Mouse (Mus musculus) cerebellum, adult 2 months (tissue): Measurements from ENCODE around the gene AC124502.3. TPM values are rescaled to one million over a fixed set of nuclear protein-coding genes. Genes with fewer than 3 reads are reported as not detected.

ENCODE experiments used
- DNase-seq, 2 experiments: peaks; one replicate each; pipeline ENCODE4 v3.0.0; 2021
- H3K27ac ChIP-seq: fragments of 200-500 bp; 2 replicates; pipeline ENCODE4 v1.5.1; 2012; ENCODE audit warnings: low read length, control low read depth, inconsistent platforms; ENCODE audit not compliant: insufficient read depth
- H3K27me3 ChIP-seq: fragments of 200-500 bp; 2 replicates; pipeline ENCODE4 v1.6.1; 2012; ENCODE audit warnings: inconsistent platforms, mild to moderate bottlenecking, low read length, moderate library complexity; ENCODE audit not compliant: control insufficient read depth, insufficient read depth
- H3K4me1 ChIP-seq: fragments of 200-500 bp; 2 replicates; pipeline ENCODE4 v1.6.1; 2011; ENCODE audit warnings: low read length; ENCODE audit not compliant: control insufficient read depth, insufficient read depth
- H3K4me3 ChIP-seq: fragments of 200-500 bp; replicated peaks from 2 replicates; pipeline ENCODE3; 2011; ENCODE audit warnings: mild to moderate bottlenecking, low read depth, low read length, control low read depth; ENCODE audit not compliant: insufficient read depth
- CTCF ChIP-seq: fragments of 200-500 bp; IDR thresholded peaks from 2 replicates; pipeline ENCODE4 v1.5.1; 2011; ENCODE audit warnings: low read depth, mild to moderate bottlenecking, control low read depth, low read length, moderate library complexity, borderline replicate concordance; ENCODE audit not compliant: insufficient read depth
- POLR2A ChIP-seq: fragments of 200-500 bp; IDR thresholded peaks from 2 replicates; pipeline ENCODE4 v1.6.1; 2011; ENCODE audit warnings: low read length, control low read depth, borderline replicate concordance; ENCODE audit not compliant: insufficient read depth
- WGBS: fragments of 180-500 bp; shearing (Covaris S2); methylation state at CpG from one replicate; pipeline ENCODE4 v1.1.7; 2018; 5-methylcytosine and 5-hydroxymethylcytosine counted together
- polyA plus RNA-seq: library from polyadenylated mRNA; depleted of rRNA; stranded (reverse); fragments of >200 nt; gene quantifications from 2 replicates; pipeline ENCODE4 v1.2.3, GENCODE M21; 2012

Gene AC124502.3
- polyA plus RNA-seq, 1 experiment, result 5.0 TPM

DNA sequence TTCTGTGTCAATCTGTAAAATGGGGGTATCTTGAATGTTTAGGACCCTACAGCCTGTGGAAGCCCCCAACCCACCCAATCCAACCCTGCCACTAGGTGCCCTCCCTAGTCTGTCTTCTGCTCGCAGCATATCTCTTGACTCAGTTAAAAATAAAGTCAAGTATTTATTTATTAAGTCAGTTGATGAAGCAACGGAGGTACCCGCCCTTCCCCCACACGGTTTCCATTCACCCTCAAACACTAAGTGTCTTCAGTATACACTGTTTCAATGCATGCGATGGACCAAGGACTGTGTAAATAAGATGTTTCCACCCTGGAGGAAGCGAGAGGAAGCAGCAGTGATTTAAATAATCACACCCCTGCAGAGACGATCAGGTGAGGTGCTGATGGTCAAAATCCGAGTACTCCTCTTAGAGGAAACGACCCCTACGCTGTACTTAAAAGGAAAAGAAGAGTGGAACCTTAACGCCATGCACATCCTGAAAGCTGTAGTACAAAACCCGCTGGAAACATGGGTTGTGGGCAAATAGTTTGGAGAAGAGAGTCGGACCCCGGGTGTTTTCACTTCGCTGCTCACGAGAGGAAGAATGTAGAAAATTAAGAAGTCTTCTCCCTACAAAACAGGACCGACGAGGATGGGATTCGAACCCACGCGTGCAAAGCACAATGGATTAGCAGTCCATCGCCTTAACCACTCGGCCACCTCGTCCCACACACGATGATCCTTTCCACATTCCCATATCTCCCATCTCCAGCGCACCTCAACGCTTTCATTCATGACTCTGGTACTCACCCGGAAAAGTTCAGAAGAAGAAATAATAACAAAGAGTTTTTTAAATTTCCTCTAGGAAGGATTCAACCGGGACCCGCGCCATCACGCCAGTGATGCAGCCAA lies 766 bp upstream of the AC124502.3 start:
- Histone ChIP-seq H3K4me3 (peak overlapping the region; percentile 92), H3K4me1 (0 out of 2 replicates have a peak, but pooled peaks cover 2% of the 10 kb centered on the region), H3K27ac (no peak overlapping the region), H3K27me3 (no peaks in the 10 kb centered on the region)
- WGBS, result 5% methylated on average over 32 of the region's 32 CpGs
- DNase-seq, result peak; percentile 89 to 96
- no peak for TF ChIP-seq POLR2A
- TF ChIP-seq CTCF, result no peak

DNA sequence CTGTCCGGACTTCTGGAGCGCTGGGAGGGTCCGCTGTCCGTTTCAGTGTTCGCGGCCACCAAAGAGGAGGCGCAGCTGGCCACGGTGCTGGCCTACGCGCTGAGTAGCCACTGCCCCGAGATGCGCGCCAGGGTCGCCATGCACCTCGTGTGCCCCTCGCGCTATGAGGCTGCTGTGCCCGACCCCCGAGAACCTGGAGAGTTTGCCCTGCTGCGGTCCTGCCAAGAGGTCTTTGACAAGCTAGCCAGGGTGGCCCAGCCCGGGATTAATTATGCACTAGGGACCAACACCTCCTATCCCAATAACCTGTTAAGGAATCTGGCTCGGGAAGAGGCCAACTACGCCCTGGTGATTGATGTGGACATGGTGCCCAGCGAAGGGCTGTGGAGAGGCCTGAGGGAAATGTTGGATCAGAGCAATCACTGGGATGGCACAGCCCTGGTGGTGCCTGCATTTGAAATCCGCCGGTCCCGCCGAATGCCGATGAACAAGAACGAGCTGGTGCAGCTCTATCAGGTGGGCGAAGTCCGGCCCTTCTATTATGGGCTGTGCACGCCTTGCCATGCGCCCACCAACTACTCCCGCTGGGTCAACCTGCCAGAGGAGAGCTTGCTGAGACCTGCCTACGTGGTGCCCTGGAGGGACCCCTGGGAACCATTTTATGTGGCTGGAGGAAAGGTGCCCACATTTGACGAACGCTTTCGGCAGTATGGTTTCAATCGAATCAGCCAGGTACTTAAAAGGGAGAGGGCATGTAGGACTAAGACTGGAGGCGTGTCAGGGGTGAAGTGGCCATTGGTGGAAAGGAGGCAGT lies 817 bp downstream of the AC124502.3 start:
- peak overlapping the region; percentile 92 for H3K4me3 ChIP-seq
- TF ChIP-seq POLR2A (no peak), CTCF (no peak)
- H3K27me3 ChIP-seq, result no peaks in the 10 kb centered on the region
- 4% methylated on average over 41 of the region's 41 CpGs for WGBS
- peak overlapping the region; percentile 89 for H3K27ac ChIP-seq
- 0 out of 2 replicates have a peak, but pooled peaks cover 2% of the 10 kb centered on the region for H3K4me1 ChIP-seq
- DNase-seq, result peak; percentile 38 to 59

- WGBS, result 5% methylated on average over 40 of the region's 40 CpGs
- DNase-seq, result peak; percentile 89 to 90
- TF ChIP-seq CTCF (no peak), POLR2A (peak; percentile 30; the same call in 1 of the 2 replicates)
- Histone ChIP-seq H3K27me3 (no peaks in the 10 kb centered on the region), H3K4me1 (0 out of 2 replicates have a peak, but pooled peaks cover 2% of the 10 kb centered on the region), H3K4me3 (peak within 1 kb of the TSS; percentile 92), H3K27ac (no peak within 1 kb of the TSS)
Observed at GRCm38 (mm10) chr19:5040862-5041523, 2.3 kb downstream of the AC124502.3 start, which contains the start of gene Brms1. Gene Brms1, plus strand, starts transcription at chr19:5041354.

DNA sequence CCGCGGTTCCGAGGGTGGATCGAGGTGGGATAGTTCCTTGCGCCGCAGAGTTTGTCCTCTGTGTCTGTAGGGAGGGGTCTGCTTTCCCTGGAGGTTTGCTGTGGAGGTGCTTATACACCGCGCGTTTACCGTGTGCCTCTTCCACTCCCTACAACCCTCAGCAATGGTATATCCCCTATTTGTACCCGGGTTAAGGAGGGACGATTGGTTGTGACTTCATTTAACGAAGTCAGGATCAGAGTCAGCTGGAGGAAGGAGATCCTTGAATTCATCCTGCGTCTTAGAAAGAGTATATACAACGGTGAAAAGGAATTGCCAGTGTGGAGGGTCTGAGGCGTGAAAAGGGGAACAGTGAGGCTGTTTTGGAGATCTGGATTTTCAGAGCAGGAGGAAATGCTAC lies 2.9 kb downstream of the AC124502.3 start:
- TF ChIP-seq POLR2A, result no peak
- TF ChIP-seq CTCF, result no peak
- Histone ChIP-seq H3K27ac (no peak overlapping the region), H3K27me3 (no peaks in the 10 kb centered on the region), H3K4me3 (peak overlapping the region; percentile 92), H3K4me1 (0 out of 2 replicates have a peak, but pooled peaks cover 2% of the 10 kb centered on the region)
- WGBS, result 3% methylated on average over 16 of the region's 16 CpGs
- no peak for DNase-seq

DNA sequence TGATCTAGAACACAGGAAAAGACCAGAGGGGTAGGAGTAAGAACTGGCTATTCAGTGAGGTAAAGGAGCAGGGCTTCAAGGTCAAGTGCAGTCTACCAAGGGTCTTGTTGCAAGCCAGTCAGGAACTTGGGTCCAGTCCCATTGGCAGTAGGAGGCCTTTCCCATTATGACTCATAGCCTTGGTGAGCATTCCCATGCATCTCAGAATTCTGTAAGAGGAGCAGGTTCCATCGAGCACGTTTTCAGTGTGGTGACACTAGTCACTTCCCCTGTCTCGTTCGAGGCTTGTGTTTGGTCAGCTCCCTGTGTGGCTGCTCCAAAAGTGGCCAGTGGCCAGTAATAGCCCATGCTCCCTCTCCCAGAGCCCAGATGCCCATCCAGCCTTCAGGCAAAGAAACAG lies 6.8 kb downstream of the AC124502.3 start:
- H3K27ac ChIP-seq, result no peak overlapping the region
- H3K27me3 ChIP-seq, result no peaks in the 10 kb centered on the region
- peaks cover 14% of the 10 kb centered on the region for H3K4me1 ChIP-seq
- peak in 1 of 2 experiments; percentile 52 for DNase-seq
- no peak for TF ChIP-seq CTCF
- no peak for TF ChIP-seq POLR2A
- 10% methylated on average over 4 of the region's 4 CpGs for WGBS
- no peak overlapping the region for H3K4me3 ChIP-seq

DNA sequence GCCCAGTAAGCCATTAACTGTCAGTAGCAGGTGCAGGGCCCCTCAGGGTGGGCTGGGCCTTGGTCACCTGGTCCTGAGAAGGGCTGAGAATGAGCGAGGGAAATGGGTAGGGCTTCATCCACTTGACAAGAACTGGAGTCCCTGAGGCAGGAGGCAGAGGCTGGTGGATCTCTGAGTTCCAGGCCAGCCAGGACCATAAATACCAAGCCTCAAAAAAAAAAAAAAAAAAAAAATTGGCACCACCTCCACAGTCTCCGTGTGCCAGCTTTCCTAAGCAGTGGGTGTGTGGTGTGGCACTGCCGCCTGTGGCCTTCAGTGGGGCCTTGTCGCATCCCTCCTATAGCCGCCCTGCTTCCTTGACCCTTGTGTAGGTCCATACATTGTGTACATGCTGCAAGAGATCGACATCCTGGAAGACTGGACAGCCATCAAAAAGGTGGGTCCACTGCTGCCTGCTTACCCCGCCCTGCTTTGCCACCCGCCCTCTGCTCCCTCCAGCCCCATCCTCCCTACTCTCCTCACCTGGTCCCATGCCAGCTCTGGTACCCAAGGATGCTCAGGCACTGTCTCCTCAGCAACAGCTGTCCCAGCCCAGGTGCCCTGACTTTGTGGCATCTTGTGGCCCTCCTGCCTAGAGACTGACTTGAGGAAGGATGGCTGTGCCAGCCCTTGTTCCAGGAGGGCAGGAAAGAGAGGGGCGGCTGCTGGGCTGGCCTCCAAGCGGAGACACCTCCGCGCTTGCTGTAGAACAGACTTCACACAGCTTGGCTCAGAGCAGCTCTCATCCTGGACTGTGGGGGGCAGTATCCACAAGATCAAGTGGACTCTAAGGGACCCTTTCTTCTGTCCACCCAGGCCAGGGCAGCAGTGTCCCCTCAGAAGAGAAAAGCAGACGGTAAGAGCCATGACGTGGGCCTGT lies 9.7 kb downstream of the AC124502.3 start:
- WGBS, result 54% methylated on average over 14 of the region's 14 CpGs
- Histone ChIP-seq H3K27me3 (no peaks in the 10 kb centered on the region), H3K27ac (no peak overlapping the region), H3K4me1 (peaks cover 37% of the 10 kb centered on the region), H3K4me3 (no peak overlapping the region)
- DNase-seq, result no peak
- TF ChIP-seq POLR2A (no peak), CTCF (0 out of 2 replicates have a peak, but pooled peaks have one; percentile 13)
